Mouse (Mus musculus): ENCODE data around the gene Htatip2.

- TF ChIP-seq CTCF (IDR thresholded peaks at IDR 0.05; ENCODE audit: low read depth, low read length) (no peak), EP300 (IDR thresholded peaks at IDR 0.05; ENCODE audit: insufficient read depth, low read depth, low read length) (no peak), POLR2A (IDR thresholded peaks at IDR 0.05; ENCODE audit: insufficient read depth, low read length) (no peak)
Measured at GRCm38 (mm10) chr7:49797171-49797570, 38.3 kb downstream of the Htatip2 start.

All from ES-Bruce4 (cell line).